Mouse (Mus musculus): ENCODE measurements around the gene Echdc2.

DNA sequence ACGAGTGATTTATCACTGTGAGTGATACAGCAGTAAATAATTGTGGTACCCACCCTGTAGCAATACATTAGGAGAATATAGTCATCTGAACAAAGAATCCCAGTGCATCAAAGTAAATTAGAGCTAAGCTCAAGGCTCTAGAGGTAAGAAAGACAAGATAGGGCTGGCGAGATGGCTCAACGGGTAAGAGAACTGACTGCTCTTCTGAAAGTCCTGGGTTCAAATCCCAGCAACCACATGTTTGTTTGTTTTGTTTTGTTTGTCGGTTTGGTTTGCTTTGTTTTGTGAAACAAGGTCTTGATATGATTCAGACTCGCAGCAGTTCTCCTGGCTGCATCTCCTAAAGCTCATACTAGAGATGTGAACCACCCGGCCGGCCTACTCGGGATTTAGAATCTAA lies 47.7 kb upstream of the Echdc2 start:
- TF ChIP-seq TAL1 (conservative IDR thresholded peaks at IDR 0.05; ENCODE audit: low read depth, low read length) = no peak
- no peak for TF ChIP-seq GATA1 (IDR thresholded peaks at IDR 0.05; ENCODE audit: borderline replicate concordance, low read length)

Data from G1E (cell line).